Mouse (Mus musculus) ES-Bruce4 (cell line): ENCODE measurements around the gene Sepsecs.

Source experiments
- CTCF ChIP-seq: IDR thresholded peaks from one replicate; pipeline ENCODE4 v1.8.1; 2011; ENCODE audit warnings: low read depth, low read length
- EP300 ChIP-seq: IDR thresholded peaks from 2 replicates; pipeline ENCODE4 v1.6.1; 2011; ENCODE audit warnings: low read depth, low read length; ENCODE audit not compliant: insufficient read depth

DNA sequence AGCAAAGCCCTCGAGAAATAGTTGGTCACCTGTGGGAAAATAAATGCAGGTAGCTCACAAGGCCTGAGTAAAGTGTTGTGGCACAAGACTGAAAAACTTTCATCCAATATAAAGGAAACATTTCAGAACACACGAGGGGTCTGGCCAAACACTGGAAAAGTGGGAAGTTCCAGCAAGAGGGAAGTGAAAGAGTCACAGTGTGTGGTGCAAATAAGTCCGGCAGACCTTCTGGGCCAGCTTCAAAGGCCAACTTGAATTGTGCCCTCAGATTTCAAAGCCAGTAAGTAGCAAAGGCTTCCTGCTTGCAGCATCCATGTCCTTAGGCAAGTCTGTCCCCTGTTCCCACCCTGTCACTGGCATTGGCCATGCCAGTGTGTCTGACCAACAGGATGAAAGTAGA, 7.6 kb upstream of the Sepsecs start:
- no peak for TF ChIP-seq CTCF
- no peak for TF ChIP-seq EP300
